Comparison of ENCODE assay signal across 10 mouse cellular contexts in genomic region chr13:9180221-9180620, GRCm38 (mm10).
DNase-seq lines count a peak whose midpoint lies in the region; ATAC-seq lines count a peak whose summit lies in the region.
"Had no signal": no experiment of that assay in that cellular context is flagged by ENCODE, and none has a peak within 500 bp of the region (broad histone marks: within the 10 kb centered on the region; RNA-seq: fewer than 3 reads in every experiment).

No protein-coding gene starts in this region.

- no peak overlapping the region for H3K4me3 ChIP-seq in lung, embryonic 16.5 days (ENCODE audit: low read length)
- no peak overlapping the region for H3K4me3 ChIP-seq in midbrain, embryonic 16.5 days (ENCODE audit: low read depth, low read length)
- H3K4me3 ChIP-seq: forebrain, embryonic 13.5 days; neural tube, embryonic 12.5 days had no signal

- no peaks in the 10 kb centered on the region for H3K4me1 ChIP-seq in lung, embryonic 16.5 days (replicated peaks; ENCODE audit: control insufficient read depth, insufficient read depth, low read length)
- no peaks in the 10 kb centered on the region for H3K4me1 ChIP-seq in midbrain, embryonic 16.5 days (ENCODE audit: control insufficient read depth, insufficient read depth, low read length)
- H3K4me1 ChIP-seq: forebrain, embryonic 13.5 days; neural tube, embryonic 12.5 days had no signal

- ATAC-seq in activated CD4-positive, CD25-positive, alpha-beta regulatory T cell, adult 4 months: peak; percentile 84
- ATAC-seq in lung, embryonic 16.5 days (ENCODE audit: low read depth): peak; percentile 24; the same call in 1 of the 2 replicates
- no peak for ATAC-seq in midbrain, embryonic 16.5 days
- ATAC-seq: forebrain, embryonic 13.5 days had no signal

- no peak overlapping the region for H3K9ac ChIP-seq in lung, embryonic 16.5 days (ENCODE audit: low read length)
- H3K9ac ChIP-seq in midbrain, embryonic 16.5 days (ENCODE audit: low read depth, low read length): no peak overlapping the region
- H3K9ac ChIP-seq: forebrain, embryonic 13.5 days; neural tube, embryonic 12.5 days had no signal

- H3K27me3 ChIP-seq in lung, embryonic 16.5 days (ENCODE audit: control insufficient read depth, insufficient read depth, low read depth, low read length): no peaks in the 10 kb centered on the region
- no peaks in the 10 kb centered on the region for H3K27me3 ChIP-seq in midbrain, embryonic 16.5 days (ENCODE audit: control insufficient read depth, insufficient read depth, low read depth, low read length)
- H3K27me3 ChIP-seq: forebrain, embryonic 13.5 days; neural tube, embryonic 12.5 days had no signal

- no peaks in the 10 kb centered on the region for H3K9me3 ChIP-seq in lung, embryonic 16.5 days (ENCODE audit: control insufficient read depth, low read length)
- H3K9me3 ChIP-seq in midbrain, embryonic 16.5 days (replicated peaks; ENCODE audit: control insufficient read depth, low read length, poor library complexity, severe bottlenecking): no peaks in the 10 kb centered on the region
- H3K9me3 ChIP-seq: forebrain, embryonic 13.5 days; neural tube, embryonic 12.5 days had no signal

- peak; percentile 61 for DNase-seq in CD4-positive helper T cell, adult 2 months (ENCODE audit: low read depth, low spot score)
- DNase-seq in kidney, adult 8-10 months: peak; percentile 28 to 45
- no peak for DNase-seq in layer of hippocampus, adult 8-10 months (ENCODE audit: low spot score in 2 of 2)
- no peak for DNase-seq in testis, postnatal 14 days (ENCODE audit: low spot score)
- no peak for DNase-seq in frontal cortex, postnatal 14 days (ENCODE audit: low spot score in 2 of 2)

- no peaks in the 10 kb centered on the region for H3K36me3 ChIP-seq in lung, embryonic 16.5 days (ENCODE audit: control insufficient read depth, insufficient read depth, low read length)
- 0 out of 2 replicates have a peak, but pooled peaks cover 2% of the 10 kb centered on the region for H3K36me3 ChIP-seq in midbrain, embryonic 16.5 days (ENCODE audit: control insufficient read depth, insufficient read depth, low read length)

- 39% methylated on average over 11 of the region's 11 CpGs for WGBS in lung, embryonic 16.5 days
- 67% methylated on average over 11 of the region's 11 CpGs for WGBS in midbrain, embryonic 16.5 days

- no peak overlapping the region for H3K27ac ChIP-seq in lung, embryonic 16.5 days (ENCODE audit: low read length)
- H3K27ac ChIP-seq in midbrain, embryonic 16.5 days (ENCODE audit: low read length): no peak overlapping the region
- H3K27ac ChIP-seq: forebrain, embryonic 13.5 days; neural tube, embryonic 12.5 days had no signal

- peak overlapping the region; percentile 11; the same call in 1 of the 2 replicates for H3K4me2 ChIP-seq in lung, embryonic 16.5 days (ENCODE audit: low read depth, low read length)
- no peak overlapping the region for H3K4me2 ChIP-seq in midbrain, embryonic 16.5 days (ENCODE audit: low read length)
- H3K4me2 ChIP-seq: forebrain, embryonic 13.5 days; neural tube, embryonic 12.5 days had no signal

Comparison
In these comparisons a context has a peak if more than half of its experiments do, and no peak if none do; other contexts are left out.
1. DNase-seq: peak in CD4-positive helper T cell, adult 2 months (single experiment) and kidney, adult 8-10 months (2 of 2); none in layer of hippocampus, adult 8-10 months (0 of 2), testis, postnatal 14 days (single experiment) and frontal cortex, postnatal 14 days (0 of 2).